Mouse (Mus musculus) lung, embryonic 15.5 days (tissue): ENCODE results near the gene Bad. TPM values are rescaled to one million over a fixed set of nuclear protein-coding genes. Genes with fewer than 3 reads are reported as not detected.

Experiments used
- ATAC-seq: fragments of 200-750 bp; cut with Nextera tagmentation; 2 replicates; pipeline ENCODE4 v1.8.0; 2017; ENCODE audit warnings: moderate number of reproducible peaks, borderline replicate concordance; ENCODE audit not compliant: low FRiP score, low TSS enrichment; ENCODE audit errors: extremely low read depth
- H3K27ac ChIP-seq: fragments of 300-500 bp; sonication (generic); 2 replicates; pipeline ENCODE4 v1.5.1; 2015; ENCODE audit warnings: moderate library complexity, mild to moderate bottlenecking, inconsistent platforms
- H3K27me3 ChIP-seq: fragments of 300-500 bp; sonication (generic); 2 replicates; pipeline ENCODE4 v1.6.1; 2015; ENCODE audit warnings: inconsistent platforms
- H3K36me3 ChIP-seq: fragments of 300-500 bp; sonication (generic); 2 replicates; pipeline ENCODE4 v1.6.1; 2015; ENCODE audit warnings: inconsistent platforms
- H3K4me1 ChIP-seq: fragments of 300-500 bp; sonication (generic); 2 replicates; pipeline ENCODE4 v1.6.1; 2015; ENCODE audit warnings: inconsistent platforms
- H3K4me2 ChIP-seq: fragments of 300-500 bp; sonication (generic); 2 replicates; pipeline ENCODE4 v1.6.1; 2015; ENCODE audit warnings: inconsistent platforms, mild to moderate bottlenecking, moderate library complexity
- H3K4me3 ChIP-seq: fragments of 300-500 bp; sonication (generic); 2 replicates; pipeline ENCODE4 v1.5.1; 2015; ENCODE audit warnings: mild to moderate bottlenecking, inconsistent platforms
- H3K9ac ChIP-seq: fragments of 300-500 bp; sonication (generic); 2 replicates; pipeline ENCODE4 v1.6.1; 2015; ENCODE audit warnings: inconsistent platforms
- H3K9me3 ChIP-seq: fragments of 300-500 bp; sonication (generic); 2 replicates; pipeline ENCODE4 v1.6.1; 2016; ENCODE audit warnings: inconsistent platforms
- WGBS: fragments of 180-500 bp; shearing (Covaris S2); methylation state at CpG from one replicate; pipeline ENCODE4 v1.1.7; 2015; 5-methylcytosine and 5-hydroxymethylcytosine counted together
- polyA plus RNA-seq: library from polyadenylated mRNA; unstranded; fragments of >200 nt; fragmentation: Nextera tagmentation; extraction: Ambion mirVana; gene quantifications from 2 replicates; pipeline ENCODE4 v1.2.1, GENCODE M21; 2015

Gene Bad
- polyA plus RNA-seq, 1 experiment from 2014 or later = 80.0 TPM

DNA sequence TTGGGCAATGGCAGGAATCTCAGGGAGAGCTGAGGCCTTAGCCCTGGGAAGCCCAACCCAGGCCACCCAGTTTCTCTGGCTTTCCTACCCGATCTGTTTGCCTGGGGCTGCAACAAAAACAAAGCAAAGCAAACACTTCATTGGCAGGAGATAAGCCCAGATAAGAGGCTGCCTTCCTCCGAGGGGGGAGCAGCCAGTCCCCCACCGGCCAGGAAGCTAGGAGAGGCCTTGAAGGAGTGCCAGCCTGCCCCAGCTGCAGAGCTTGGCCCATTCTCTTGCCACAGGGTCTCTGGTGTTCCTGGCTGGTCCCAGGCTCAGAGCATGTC, 11.0 kb downstream of the Bad start:
- H3K4me2 ChIP-seq = peak overlapping the region; percentile 79
- peak overlapping the region; percentile 68; the same call in 1 of the 2 replicates for H3K9ac ChIP-seq
- no peaks in the 10 kb centered on the region for H3K9me3 ChIP-seq
- peaks cover 30% of the 10 kb centered on the region for H3K4me1 ChIP-seq
- peak overlapping the region; percentile 98 for H3K27ac ChIP-seq
- peak overlapping the region; percentile 65 for H3K4me3 ChIP-seq
- 2% methylated on average over 3 of the region's 3 CpGs for WGBS
- peaks cover 35% of the 10 kb centered on the region for H3K36me3 ChIP-seq
- ATAC-seq = 0 out of 2 replicates have a peak, but pooled peaks have one; percentile 2
- no peaks in the 10 kb centered on the region for H3K27me3 ChIP-seq

GRCm38 (mm10) chr19:6954046-6954445, 12.4 kb downstream of the Bad start:
- no peak overlapping the region for H3K9ac ChIP-seq
- H3K9me3 ChIP-seq = no peaks in the 10 kb centered on the region
- WGBS = 49% methylated on average over 9 of the region's 9 CpGs
- no peak for ATAC-seq
- no peak overlapping the region for H3K4me3 ChIP-seq
- H3K36me3 ChIP-seq = peaks cover 48% of the 10 kb centered on the region
- H3K27me3 ChIP-seq = no peaks in the 10 kb centered on the region
- no peak overlapping the region for H3K27ac ChIP-seq
- H3K4me2 ChIP-seq = no peak overlapping the region
- peaks cover 30% of the 10 kb centered on the region for H3K4me1 ChIP-seq

- Histone ChIP-seq H3K9ac (no peak overlapping the region), H3K4me3 (no peak overlapping the region), H3K4me2 (no peak overlapping the region), H3K36me3 (peaks cover 61% of the 10 kb centered on the region), H3K27me3 (no peaks in the 10 kb centered on the region), H3K27ac (no peak overlapping the region), H3K4me1 (peaks cover 23% of the 10 kb centered on the region), H3K9me3 (no peaks in the 10 kb centered on the region)
- WGBS = 77% methylated on average over 7 of the region's 7 CpGs
- ATAC-seq = no peak
Measured at GRCm38 (mm10) chr19:6955424-6955823, 13.8 kb downstream of the Bad start.

DNA sequence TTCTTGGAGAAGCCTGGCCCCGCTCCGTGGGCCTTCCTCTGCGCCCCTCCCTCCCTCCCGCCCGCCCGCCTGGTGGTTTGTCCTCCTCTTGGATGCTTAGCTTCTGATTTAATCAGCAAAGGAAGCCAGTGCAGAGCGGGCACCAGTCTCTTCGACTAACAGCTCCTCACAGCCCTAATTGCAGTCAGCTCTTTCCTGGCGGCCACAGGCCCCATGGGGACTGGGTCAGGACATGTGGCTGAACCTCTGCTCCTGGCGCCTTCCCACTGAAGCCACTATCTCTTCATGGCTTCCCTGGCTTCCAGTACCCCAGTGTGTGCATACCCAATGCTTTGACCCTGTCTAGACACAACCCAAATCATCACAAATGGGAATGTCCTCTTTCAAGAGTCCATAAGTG, 14.8 kb downstream of the Bad start:
- H3K27ac ChIP-seq = no peak overlapping the region
- peaks cover 65% of the 10 kb centered on the region for H3K36me3 ChIP-seq
- H3K9me3 ChIP-seq = no peaks in the 10 kb centered on the region
- no peaks in the 10 kb centered on the region for H3K27me3 ChIP-seq
- ATAC-seq = no peak
- 88% methylated on average over 10 of the region's 10 CpGs for WGBS
- peaks cover 23% of the 10 kb centered on the region for H3K4me1 ChIP-seq
- H3K9ac ChIP-seq = no peak overlapping the region
- no peak overlapping the region for H3K4me2 ChIP-seq
- H3K4me3 ChIP-seq = no peak overlapping the region

- Histone ChIP-seq H3K27ac (peak overlapping the region; percentile 63; the same call in 1 of the 2 replicates), H3K27me3 (no peaks in the 10 kb centered on the region)
- 5% methylated on average over 15 of the region's 15 CpGs for WGBS
Measured at GRCm38 (mm10) chr19:6968491-6969271, 27.0 kb downstream of the Bad start.

DNA sequence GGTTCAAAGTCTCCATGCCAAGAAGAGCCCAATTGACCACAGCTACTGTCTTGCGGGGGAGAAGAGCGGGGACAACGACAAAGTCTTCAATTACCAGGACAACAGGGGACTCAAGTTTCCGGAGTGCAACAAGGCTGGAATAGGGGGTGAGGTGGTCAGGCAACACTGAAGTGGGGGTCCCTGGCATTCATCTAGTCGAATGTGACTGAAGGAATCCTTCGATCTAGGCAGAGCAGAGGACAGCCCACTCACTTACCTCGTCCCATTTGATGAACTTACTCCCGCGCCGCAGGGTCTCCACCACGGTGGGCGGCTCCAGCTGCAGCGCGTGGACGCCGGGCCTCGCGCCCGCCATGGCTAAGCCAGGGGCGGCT, 27.6 kb downstream of the Bad start:
- WGBS = under 1% methylated on average over 20 of the region's 20 CpGs
- peak overlapping the region; percentile 81 for H3K9ac ChIP-seq
- peak overlapping the region; percentile 63 for H3K27ac ChIP-seq
- peaks cover 24% of the 10 kb centered on the region for H3K36me3 ChIP-seq
- H3K4me1 ChIP-seq = peaks cover 33% of the 10 kb centered on the region
- H3K4me3 ChIP-seq = peak overlapping the region; percentile 71
- peak overlapping the region; percentile 77 for H3K4me2 ChIP-seq
- H3K27me3 ChIP-seq = no peaks in the 10 kb centered on the region
- no peak for ATAC-seq
- H3K9me3 ChIP-seq = no peaks in the 10 kb centered on the region

More at GRCm38 (mm10) chr19:6968491-6969271, 27.0 kb downstream of the Bad start:
- H3K4me2 ChIP-seq = peak overlapping the region; percentile 77
- H3K36me3 ChIP-seq = peaks cover 28% of the 10 kb centered on the region
- no peak for ATAC-seq
- peak overlapping the region; percentile 81 for H3K9ac ChIP-seq
- H3K4me1 ChIP-seq = peaks cover 28% of the 10 kb centered on the region
- H3K4me3 ChIP-seq = peak overlapping the region; percentile 71
- no peaks in the 10 kb centered on the region for H3K9me3 ChIP-seq

DNA sequence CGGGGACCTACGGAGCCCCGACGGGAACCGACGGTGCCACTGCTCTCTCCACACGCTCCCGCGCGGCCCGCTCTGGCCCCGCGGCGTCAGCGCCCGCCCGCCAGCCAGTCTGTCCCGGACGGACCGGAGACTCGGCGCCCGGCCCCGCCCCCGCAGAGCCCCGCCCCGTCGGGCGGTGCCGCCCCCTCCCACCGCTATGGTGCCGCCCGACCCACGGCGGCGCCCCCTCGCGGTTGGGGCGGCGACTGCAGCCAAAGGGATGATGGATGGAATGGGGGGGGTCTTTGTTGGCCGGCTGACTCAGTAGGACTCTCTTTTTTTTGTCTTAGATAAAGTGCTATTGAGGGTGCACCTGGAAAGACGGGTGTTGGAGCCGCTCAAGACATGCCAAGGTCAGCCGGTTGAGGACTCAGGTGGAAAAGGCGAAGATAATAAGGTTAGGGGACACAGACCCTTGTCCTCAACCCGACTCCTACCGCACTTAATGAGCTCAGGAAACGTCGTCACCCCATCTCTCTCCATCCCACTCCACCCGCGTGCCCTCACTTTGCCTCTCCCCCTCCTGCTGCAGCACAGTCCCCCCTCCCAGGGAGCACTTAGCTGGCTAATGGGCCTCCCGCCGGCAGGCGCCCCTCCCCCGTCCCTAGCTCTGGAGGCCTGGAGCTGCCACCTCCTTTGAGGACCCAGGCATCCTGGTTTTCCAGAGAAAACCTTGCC, 28.2 kb downstream of the Bad start:
- Histone ChIP-seq H3K4me3 (peak overlapping the region; percentile 71), H3K27me3 (no peaks in the 10 kb centered on the region), H3K4me2 (peak overlapping the region; percentile 77), H3K4me1 (peaks cover 33% of the 10 kb centered on the region), H3K27ac (peak overlapping the region; percentile 63), H3K9me3 (no peaks in the 10 kb centered on the region), H3K9ac (peak overlapping the region; percentile 81), H3K36me3 (peaks cover 19% of the 10 kb centered on the region)
- 1% methylated on average over 54 of the region's 55 CpGs for WGBS
- ATAC-seq = peak; percentile 65

DNA sequence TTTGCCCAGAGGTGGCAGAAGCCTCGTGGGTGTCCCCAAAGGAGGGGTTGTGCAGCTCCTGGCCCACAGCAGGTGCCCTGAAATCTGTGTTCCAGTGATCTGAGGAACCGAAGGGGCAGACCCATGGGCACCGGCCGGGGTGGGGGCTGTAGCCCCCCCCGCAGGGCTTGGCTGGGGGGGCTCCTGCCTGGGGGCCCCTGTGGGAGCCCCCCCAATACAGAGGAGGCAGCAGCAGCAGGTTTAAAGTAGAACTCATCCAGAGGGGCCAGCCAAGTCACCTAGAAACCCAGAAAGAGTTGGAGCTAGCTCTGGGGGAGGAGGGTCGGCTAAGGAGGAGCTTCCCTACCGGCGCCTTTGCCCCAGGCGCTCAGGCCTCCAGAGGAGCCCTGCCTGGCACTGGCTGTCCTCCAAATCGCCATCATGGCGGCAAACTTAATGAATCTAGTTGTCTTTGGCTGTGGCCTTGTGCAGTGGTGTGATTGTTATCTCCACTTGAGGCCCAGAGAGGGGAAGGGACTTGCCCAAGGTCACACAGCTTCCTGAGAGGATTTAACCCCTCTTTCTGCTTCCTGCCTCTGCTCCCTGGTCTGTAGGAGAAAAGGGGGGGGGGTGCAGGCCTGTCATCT, 28.9 kb downstream of the Bad start:
- Histone ChIP-seq H3K9ac (no peak overlapping the region), H3K27ac (peak overlapping the region; percentile 39; the same call in 1 of the 2 replicates), H3K36me3 (peaks cover 11% of the 10 kb centered on the region), H3K4me1 (peaks cover 33% of the 10 kb centered on the region), H3K9me3 (no peaks in the 10 kb centered on the region), H3K4me3 (peak overlapping the region; percentile 71), H3K4me2 (peak overlapping the region; percentile 77), H3K27me3 (no peaks in the 10 kb centered on the region)
- WGBS = 34% methylated on average over 11 of the region's 11 CpGs
- ATAC-seq = no peak

GRCm38 (mm10) chr19:6971644-6972043, 30.0 kb downstream of the Bad start:
- H3K27ac ChIP-seq = no peak overlapping the region
- no peak for ATAC-seq
- H3K4me1 ChIP-seq = peaks cover 42% of the 10 kb centered on the region
- H3K36me3 ChIP-seq = 0 out of 2 replicates have a peak, but pooled peaks cover 3% of the 10 kb centered on the region
- H3K9ac ChIP-seq = no peak overlapping the region
- no peak overlapping the region for H3K4me3 ChIP-seq
- H3K27me3 ChIP-seq = no peaks in the 10 kb centered on the region
- H3K4me2 ChIP-seq = no peak overlapping the region
- 27% methylated on average over 6 of the region's 6 CpGs for WGBS
- H3K9me3 ChIP-seq = no peaks in the 10 kb centered on the region

DNA sequence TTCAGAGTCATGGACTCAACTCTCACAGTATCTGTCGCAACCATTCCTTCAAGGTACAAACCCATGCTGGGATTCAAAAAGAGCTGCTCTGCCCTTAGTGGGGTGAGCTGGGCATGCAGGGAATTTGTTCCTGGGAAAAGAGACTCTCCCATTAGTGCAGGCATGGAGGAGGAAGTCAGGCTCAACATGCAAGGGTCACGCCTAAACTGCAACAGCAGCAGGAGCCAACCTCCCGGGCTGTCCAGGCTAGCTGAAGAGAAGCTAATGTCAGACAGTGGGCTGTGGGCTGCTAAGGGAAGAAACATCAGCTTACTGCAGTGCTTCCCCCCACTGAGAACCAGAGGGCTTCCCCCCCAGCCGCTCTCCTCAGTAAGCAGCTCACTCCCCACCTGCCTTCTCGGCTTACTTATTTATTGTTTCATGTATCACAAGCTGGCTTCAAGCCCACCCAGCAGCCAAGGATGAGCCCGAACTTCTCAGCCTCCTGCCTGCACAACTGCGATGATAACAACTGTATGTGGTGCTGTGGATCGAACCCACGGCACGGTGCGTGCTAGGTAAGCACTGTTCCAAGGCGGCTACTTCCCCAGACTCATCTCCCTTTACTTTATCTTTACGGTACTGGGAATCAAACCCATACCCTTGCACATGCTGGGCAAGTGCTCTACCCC, 30.7 kb downstream of the Bad start:
- 74% methylated on average over 13 of the region's 13 CpGs for WGBS
- H3K4me3 ChIP-seq = no peak overlapping the region
- peaks cover 48% of the 10 kb centered on the region for H3K4me1 ChIP-seq
- no peak for ATAC-seq
- H3K9ac ChIP-seq = no peak overlapping the region
- H3K4me2 ChIP-seq = no peak overlapping the region
- H3K27ac ChIP-seq = no peak overlapping the region
- H3K27me3 ChIP-seq = no peaks in the 10 kb centered on the region
- H3K36me3 ChIP-seq = 0 out of 2 replicates have a peak, but pooled peaks cover 8% of the 10 kb centered on the region
- no peaks in the 10 kb centered on the region for H3K9me3 ChIP-seq

DNA sequence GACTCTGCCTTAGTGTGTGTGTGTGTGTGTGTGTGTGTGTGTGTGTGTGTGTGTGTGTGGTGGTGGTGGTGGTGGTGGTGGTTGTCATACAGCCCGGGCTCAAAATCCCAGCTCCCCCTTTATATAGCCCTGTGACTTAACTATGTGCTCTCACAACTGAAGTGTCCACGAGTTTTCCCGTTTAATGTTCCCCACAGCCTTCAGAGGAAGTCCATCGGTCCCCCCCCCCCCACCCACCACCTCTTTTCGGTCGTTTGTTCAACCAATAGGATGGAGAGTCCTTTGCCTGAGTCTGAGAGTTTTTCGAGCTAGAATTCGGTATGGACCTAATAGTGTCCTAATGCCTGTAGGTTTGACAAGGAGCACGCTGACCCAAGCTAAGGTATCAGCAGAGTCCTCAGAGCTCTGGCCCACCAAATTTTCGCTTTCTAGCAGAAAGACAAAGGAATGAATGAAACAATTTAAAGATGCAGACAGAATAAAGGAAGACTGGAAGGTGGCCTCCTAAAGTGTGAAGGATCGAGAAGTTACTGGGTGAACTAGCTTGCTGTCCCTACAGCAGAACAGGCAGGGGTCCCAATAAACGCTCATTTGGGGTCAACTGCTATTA, 32.0 kb downstream of the Bad start:
- Histone ChIP-seq H3K4me2 (peak overlapping the region; percentile 86), H3K9me3 (no peaks in the 10 kb centered on the region), H3K27me3 (no peaks in the 10 kb centered on the region), H3K36me3 (peaks cover 19% of the 10 kb centered on the region; the same call in 1 of the 2 replicates), H3K27ac (peak overlapping the region; percentile 84; the same call in 1 of the 2 replicates), H3K9ac (peak overlapping the region; percentile 7; the same call in 1 of the 2 replicates), H3K4me1 (peaks cover 46% of the 10 kb centered on the region), H3K4me3 (peak overlapping the region; percentile 66)
- 28% methylated on average over 12 of the region's 12 CpGs for WGBS
- ATAC-seq = no peak
